Mouse (Mus musculus): ENCODE results near the gene Ythdf2.

Ythdf2 gene

GRCm38 (mm10) chr4:132145092-132145491, 67.0 kb downstream of the Ythdf2 start:
- no peak for DNase-seq

- no peak for DNase-seq
Observed at GRCm38 (mm10) chr4:132144080-132144841, 67.8 kb downstream of the Ythdf2 start, which contains the start of gene Oprd1. Gene Oprd1, minus strand, starts transcription at chr4:132144486.

- DNase-seq, result peak; percentile 11 to 19
Observed at GRCm38 (mm10) chr4:132138640-132139039, 73.5 kb downstream of the Ythdf2 start.

GRCm38 (mm10) chr4:132137013-132137412, 75.1 kb downstream of the Ythdf2 start:
- DNase-seq, result no peak
